Mouse (Mus musculus): ENCODE data around the gene Pomc.
"Not testable (repeated sequence)": the region's sequence is repeated elsewhere in the genome, so short reads cannot be mapped to it uniquely, and the experiment has no call there.

The Pomc gene

GRCm38 (mm10) chr12:3954651-3955050 is at the start of gene Pomc:
TSS of gene Pomc (plus strand) at chr12:3954951.
- no peak for DNase-seq (ENCODE audit: low spot score in 2 of 2)

DNA sequence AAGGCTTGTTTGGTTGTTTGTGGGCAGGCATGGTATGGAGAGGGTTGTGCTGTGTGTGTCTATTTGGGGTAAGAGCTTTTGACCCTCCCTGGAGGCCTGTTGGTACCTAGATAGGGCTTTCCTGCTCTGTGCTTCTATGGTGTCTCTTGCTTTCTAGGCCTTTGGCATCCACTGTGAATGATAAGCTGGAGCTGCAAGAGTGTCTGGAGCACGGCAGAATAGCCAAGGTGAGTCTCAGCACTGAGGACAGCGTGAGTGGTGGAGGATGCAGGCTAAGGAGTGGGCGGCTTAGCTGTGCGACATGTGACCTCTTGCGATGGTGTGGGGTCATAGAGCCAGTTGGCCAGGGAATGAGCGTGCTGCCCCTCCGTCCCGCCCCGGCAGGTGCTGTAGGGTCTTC is 49.3 kb upstream of the Pomc start:
- DNase-seq (ENCODE audit: low spot score in 2 of 2): no peak

DNA sequence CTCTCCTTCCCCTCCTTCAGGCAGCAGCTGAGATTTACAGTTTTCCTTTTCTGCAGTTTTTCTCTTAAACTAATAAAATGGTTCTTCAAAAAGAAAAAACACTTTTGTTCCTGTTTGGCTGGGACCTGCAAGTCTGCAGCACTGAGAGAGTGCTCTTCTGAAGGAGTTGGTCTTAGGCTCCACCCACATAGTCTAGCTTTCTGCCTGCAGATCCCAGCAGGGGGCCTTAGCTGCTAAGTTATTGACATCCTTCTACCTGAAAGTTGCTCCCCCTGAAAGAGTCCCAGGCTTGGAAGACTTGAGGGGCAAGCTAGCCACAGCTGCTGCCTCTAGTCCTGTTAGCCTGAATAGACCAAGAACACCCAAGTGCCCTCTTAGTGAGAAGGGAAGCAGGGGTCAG is 48.4 kb upstream of the Pomc start:
- DNase-seq (ENCODE audit: low spot score in 2 of 2): no peak

GRCm38 (mm10) chr12:3907008-3907407 is 47.7 kb upstream of the Pomc start:
- DNase-seq (ENCODE audit: low spot score in 2 of 2): no peak

DNA sequence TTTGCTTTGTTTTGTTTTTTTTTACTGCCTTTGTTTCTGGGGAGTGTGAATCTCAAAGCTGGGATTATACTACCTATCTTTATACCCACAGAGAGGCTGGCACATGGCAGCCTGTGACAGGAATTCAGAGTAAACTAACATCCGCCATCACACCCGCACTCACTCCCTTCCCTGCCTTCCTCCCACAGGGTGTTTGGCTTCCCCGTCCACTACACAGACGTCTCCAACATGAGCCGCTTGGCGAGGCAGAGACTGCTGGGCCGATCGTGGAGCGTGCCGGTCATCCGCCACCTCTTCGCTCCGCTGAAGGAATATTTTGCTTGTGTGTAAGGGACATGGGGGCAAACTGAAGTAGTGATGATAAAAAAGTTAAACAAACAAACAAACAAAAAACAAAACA is 47.3 kb upstream of the Pomc start:
- DNase-seq (ENCODE audit: low spot score in 2 of 2): no peak

- DNase-seq (ENCODE audit: low spot score in 2 of 2): no peak
Measured at GRCm38 (mm10) chr12:3910466-3911093, 44.2 kb upstream of the Pomc start.

DNA sequence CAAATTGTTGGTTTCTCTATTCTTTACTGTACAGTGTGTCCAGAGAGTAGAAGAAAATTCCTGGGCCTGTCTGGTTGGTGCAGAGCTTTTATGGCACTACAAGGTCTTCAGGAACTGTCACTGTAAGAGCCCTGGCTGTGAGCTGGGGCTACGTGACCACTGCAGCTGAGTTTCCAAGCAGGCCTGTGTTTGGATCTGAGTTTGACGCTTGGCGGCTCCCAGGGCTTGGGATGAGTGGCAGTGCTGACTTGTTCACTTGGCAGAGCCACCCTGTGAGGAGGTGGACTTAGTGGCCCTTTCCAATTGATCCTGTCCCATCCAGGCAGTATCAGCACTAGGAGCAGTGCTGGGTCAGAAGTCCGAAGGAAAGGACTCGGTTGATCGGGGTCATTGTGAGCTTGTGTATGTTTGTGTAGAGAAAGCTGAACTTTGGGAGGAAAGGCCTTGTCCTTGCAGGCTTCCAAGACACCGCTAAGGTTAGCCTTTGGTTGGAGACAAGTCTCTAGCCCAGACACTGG is 42.9 kb upstream of the Pomc start:
- no peak for DNase-seq (ENCODE audit: low spot score in 2 of 2)

GRCm38 (mm10) chr12:3915852-3916251 is 38.9 kb upstream of the Pomc start:
- no peak for DNase-seq (ENCODE audit: low spot score in 2 of 2)

- no peak for DNase-seq (ENCODE audit: low spot score in 2 of 2)
Measured at GRCm38 (mm10) chr12:3917668-3918341, 36.9 kb upstream of the Pomc start.

DNA sequence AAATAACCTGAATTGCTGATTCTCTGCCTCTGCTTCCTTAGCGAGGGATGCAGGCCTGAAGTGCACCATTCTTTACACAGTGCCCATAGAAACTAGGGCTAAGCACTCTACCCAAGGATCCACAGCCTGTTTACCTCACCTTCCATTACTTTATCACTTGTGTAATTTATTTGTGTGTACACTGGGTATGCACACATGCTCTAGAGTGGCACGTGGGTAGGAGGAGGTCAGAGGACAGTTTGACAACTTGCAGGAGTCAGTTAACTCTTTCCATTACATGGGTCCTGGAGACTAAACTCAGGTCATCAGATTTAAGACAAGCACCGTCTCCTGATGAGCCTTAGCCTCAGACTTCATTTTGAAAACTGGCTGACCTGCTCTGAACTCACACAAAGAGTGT is 36.2 kb upstream of the Pomc start:
- no peak for DNase-seq (ENCODE audit: low spot score in 2 of 2)

DNA sequence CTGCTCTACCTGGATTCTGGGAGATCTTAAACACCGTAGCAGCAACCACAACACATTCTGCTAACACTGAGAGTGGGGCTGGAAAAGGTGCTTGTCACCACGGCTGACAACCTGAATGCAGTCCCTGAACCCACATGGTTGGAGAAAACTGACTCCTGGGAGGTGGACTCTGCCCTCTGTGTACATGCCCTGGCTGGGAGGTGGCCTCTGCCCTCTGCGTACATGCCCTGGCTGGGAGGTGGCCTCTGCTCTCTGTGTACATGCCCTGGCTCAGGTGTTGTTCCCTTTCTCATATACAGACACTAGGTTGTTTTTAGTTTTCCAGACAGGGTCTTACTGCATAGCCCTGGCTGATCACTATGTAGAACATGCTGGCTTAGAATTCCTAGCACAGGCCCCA is 35.3 kb upstream of the Pomc start:
- DNase-seq (ENCODE audit: low spot score in 2 of 2): no peak

DNA sequence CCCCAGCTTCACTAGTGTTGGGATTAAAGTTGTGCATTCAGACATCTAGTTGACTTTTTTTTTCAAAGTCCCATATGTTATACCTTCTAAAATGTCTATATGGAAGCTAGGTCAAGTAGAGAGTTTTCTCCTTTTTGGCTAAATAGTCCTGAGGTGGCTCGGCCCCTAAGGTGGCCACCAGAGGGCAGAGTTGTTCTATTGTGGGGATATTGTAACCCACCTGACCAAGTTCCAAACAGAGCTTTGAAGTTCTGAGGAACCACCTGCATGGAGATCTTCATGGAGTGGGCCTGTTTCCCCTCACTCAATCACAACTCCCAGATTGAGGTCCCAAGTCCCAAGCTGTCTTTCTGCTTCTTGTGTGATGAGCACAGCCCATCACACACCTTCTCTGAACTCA is 28.6 kb upstream of the Pomc start:
- DNase-seq (ENCODE audit: low spot score in 2 of 2): peak in 1 of 2 experiments; percentile 75

GRCm38 (mm10) chr12:3928841-3929240 is 25.9 kb upstream of the Pomc start:
- no peak for DNase-seq (ENCODE audit: low spot score in 2 of 2)

DNA sequence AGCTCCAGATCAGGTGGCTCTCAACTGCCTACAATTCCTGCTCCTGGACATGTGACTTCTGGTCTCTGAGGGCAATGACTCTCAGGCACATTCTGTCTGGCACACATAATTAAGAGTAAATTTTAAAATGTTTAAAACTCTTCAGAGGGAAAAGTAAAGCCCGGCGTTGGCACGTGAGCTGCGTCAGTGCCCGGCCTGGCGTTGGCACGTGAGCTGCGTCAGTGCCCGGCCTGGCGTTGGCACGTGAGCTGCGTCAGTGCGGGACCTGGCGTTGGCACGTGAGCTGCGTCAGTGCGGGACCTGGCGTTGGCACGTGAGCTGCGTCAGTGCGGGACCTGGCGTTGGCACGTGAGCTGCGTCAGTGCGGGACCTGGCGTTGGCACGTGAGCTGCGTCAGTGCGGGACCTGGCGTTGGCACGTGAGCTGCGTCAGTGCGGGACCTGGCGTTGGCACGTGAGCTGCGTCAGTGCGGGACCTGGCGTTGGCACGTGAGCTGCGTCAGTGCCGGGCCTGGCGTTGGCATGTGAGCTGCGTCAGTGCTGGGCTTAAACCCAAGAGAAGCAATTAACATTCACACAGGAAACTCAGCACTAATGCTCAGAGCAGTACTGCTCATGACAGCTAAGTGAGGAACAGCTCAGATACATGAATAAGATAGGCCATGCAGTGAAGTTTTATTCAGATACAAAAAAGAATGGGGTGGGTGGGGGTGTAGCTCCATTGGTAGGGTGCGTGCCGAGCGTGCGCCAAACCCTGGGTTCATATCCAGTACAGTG is 24.5 kb upstream of the Pomc start:
- not testable (repeated sequence) for DNase-seq (ENCODE audit: low spot score in 2 of 2)

- DNase-seq (ENCODE audit: low spot score in 2 of 2): no peak
Measured at GRCm38 (mm10) chr12:3942026-3942425, 12.7 kb upstream of the Pomc start.

DNA sequence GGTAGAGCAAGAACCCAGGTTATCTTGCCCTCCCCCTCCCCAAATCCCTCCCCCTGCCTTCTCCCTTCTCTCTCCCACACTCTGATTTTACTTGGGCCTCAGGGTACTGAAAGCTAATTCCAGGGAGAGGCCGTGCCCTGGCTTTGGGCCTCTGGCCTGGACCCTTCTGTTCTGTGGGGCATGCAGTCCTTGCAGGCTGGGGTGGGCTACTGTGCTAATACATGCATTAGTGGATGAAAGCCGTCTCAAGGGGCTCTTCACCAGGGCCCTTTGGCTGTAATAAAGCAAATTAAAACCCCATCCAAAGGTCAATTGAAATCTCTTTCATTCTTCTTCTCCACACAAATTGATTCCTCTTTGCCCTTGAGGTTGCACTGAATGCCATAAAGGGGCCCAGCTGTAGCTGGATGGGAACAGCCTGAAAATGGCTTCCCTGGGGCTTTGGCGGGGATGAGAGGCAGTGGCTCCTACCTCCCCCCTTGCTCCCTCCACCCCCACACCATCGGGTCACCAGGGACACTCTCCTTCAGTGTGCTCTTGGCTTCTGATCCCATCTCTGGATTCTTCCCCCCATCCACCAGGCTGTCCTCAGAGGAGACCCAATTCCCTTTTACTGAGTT is 10.2 kb upstream of the Pomc start:
- DNase-seq (ENCODE audit: low spot score in 2 of 2): no peak

GRCm38 (mm10) chr12:3947503-3947902 is 7.2 kb upstream of the Pomc start:
- DNase-seq (ENCODE audit: low spot score in 2 of 2): no peak

DNA sequence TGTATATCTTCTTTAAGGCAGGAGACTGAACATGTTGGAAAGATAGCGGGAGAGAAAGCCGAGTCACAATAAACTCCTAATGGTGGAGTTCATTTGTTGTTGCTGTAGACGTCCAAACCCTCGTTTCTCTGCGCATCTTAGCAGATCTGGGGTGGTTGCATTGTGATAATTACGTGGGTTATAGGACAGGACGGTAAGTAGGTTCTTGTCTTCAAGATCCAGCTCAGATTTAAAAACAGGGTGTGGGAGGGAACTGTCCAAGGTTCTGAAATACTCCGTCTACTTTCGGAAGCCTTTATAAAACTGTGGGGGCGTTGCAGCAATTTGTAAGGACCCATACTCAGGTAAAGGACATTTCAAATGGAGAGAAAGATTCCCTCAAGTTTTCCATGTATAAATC is 620 bp downstream of the Pomc start:
- no peak for DNase-seq (ENCODE audit: low spot score in 2 of 2)

- DNase-seq (ENCODE audit: low spot score in 2 of 2): no peak
Measured at GRCm38 (mm10) chr12:3956351-3956750, 1.6 kb downstream of the Pomc start.

DNA sequence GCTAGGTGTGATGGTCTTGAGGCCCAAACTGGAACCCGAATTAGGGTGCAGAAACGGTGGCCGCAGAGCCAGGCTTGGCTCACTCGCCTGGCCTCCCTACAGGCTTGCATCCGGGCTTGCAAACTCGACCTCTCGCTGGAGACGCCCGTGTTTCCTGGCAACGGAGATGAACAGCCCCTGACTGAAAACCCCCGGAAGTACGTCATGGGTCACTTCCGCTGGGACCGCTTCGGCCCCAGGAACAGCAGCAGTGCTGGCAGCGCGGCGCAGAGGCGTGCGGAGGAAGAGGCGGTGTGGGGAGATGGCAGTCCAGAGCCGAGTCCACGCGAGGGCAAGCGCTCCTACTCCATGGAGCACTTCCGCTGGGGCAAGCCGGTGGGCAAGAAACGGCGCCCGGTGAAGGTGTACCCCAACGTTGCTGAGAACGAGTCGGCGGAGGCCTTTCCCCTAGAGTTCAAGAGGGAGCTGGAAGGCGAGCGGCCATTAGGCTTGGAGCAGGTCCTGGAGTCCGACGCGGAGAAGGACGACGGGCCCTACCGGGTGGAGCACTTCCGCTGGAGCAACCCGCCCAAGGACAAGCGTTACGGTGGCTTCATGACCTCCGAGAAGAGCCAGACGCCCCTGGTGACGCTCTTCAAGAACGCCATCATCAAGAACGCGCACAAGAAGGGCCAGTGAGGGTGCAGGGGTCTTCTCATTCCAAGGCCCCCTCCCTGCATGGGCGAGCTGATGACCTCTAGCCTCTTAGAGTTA is 5.2 kb downstream of the Pomc start:
- DNase-seq (ENCODE audit: low spot score in 2 of 2): peak; percentile 73 to 79

- DNase-seq (ENCODE audit: low spot score in 2 of 2): no peak
Measured at GRCm38 (mm10) chr12:3960553-3960952, 5.8 kb downstream of the Pomc start.

DNA sequence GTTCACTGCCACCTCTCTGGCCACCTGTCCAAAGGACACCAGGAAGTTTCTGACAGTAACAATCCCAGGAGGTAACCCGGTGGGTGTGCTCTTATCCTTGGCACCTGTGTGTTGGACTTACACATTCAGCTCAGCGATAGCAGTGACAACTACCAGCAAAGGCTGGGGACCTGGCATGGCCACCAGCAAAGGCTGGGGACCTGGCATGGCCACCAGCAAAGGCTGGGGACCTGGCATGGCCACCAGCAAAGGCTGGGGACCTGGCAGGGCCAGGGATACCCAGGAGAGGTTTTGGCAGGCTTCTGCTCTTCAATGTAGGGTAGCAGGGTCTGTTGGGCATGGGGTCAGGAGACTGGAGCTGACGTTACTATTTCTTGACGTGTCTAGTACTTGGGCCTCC is 12.4 kb downstream of the Pomc start:
- DNase-seq (ENCODE audit: low spot score in 2 of 2): no peak
